Mouse (Mus musculus) heart, embryonic 16.5 days (tissue): ENCODE measurements at regions not wholly inside any gene's neighbourhood (a gene's known extent, or its start where the extent isn't known, plus 50 kb on each side); places are given as distances from the start of the nearest gene placed in this dataset.

Experiments used
- ATAC-seq: fragments of 200-750 bp; cut with Nextera tagmentation; replicated peaks from 2 replicates; pipeline ENCODE4 v1.8.0; 2017; ENCODE audit warnings: moderate number of reproducible peaks; ENCODE audit not compliant: insufficient read depth, low FRiP score; ENCODE audit errors: extremely low read depth
- H3K27ac ChIP-seq: fragments of 300-500 bp; sonication (generic); 2 replicates; pipeline ENCODE4 v1.5.1; 2014; ENCODE audit warnings: mild to moderate bottlenecking, low read length, control low read depth, moderate library complexity
- H3K27me3 ChIP-seq: fragments of 300-500 bp; sonication (generic); 2 replicates; pipeline ENCODE4 v1.6.1; 2014; ENCODE audit warnings: low read length, mixed read lengths; ENCODE audit not compliant: control insufficient read depth, insufficient read depth
- H3K36me3 ChIP-seq: fragments of 300-500 bp; sonication (generic); 2 replicates; pipeline ENCODE4 v1.6.1; 2014; ENCODE audit not compliant: control insufficient read depth, insufficient read depth
- H3K4me1 ChIP-seq: fragments of 300-500 bp; sonication (generic); 2 replicates; pipeline ENCODE4 v1.6.1; 2014; ENCODE audit warnings: low read length, mixed read lengths; ENCODE audit not compliant: control insufficient read depth, insufficient read depth
- H3K4me2 ChIP-seq: fragments of 300-500 bp; sonication (generic); 2 replicates; pipeline ENCODE4 v1.6.1; 2014; ENCODE audit warnings: low read depth, mild to moderate bottlenecking, control low read depth, low read length
- H3K4me3 ChIP-seq: fragments of 300-500 bp; sonication (generic); 2 replicates; pipeline ENCODE4 v1.5.1; 2014; ENCODE audit warnings: mild to moderate bottlenecking, control low read depth, low read length
- H3K9ac ChIP-seq: fragments of 300-500 bp; sonication (generic); 2 replicates; pipeline ENCODE4 v1.6.1; 2014; ENCODE audit warnings: low read length, control low read depth
- H3K9me3 ChIP-seq: fragments of 300-500 bp; sonication (generic); replicated peaks from 2 replicates; pipeline ENCODE4 v1.6.1; 2016; ENCODE audit warnings: low read length; ENCODE audit not compliant: control insufficient read depth
- WGBS: fragments of 180-500 bp; shearing (Covaris S2); extraction: QIAGEN DNeasy Blood & Tissue Kit; methylation state at CpG from one replicate; pipeline ENCODE4 v1.1.7; 2014; 5-methylcytosine and 5-hydroxymethylcytosine counted together

DNA sequence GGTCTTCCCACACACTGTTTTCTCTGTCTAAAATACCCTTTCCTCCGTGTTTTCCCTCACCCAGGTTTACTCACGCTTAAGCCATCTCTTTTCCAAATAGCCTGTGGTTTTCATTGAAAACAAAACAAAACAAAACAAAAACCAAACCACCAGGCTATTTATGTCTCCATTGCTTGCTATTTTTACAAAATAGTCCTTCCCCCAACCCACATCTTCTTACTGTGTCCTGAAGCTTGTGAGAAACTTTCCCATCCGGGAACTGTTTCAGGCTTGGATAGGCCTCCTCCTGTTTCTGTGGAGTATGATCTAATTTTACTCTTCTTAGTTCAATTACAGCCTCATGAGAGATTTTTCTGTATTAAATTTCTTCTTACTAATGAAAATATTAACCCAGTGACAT, 486.2 kb upstream of the Nr5a2 start:
- H3K4me3 ChIP-seq = no peak overlapping the region
- H3K9ac ChIP-seq = no peak overlapping the region
- no peak overlapping the region for H3K4me2 ChIP-seq
- no peak overlapping the region for H3K27ac ChIP-seq
- no peaks in the 10 kb centered on the region for H3K4me1 ChIP-seq
- 54% methylated on average over 3 of the region's 3 CpGs for WGBS
- H3K9me3 ChIP-seq = no peaks in the 10 kb centered on the region
- no peak for ATAC-seq
- H3K36me3 ChIP-seq = no peaks in the 10 kb centered on the region
- H3K27me3 ChIP-seq = no peaks in the 10 kb centered on the region

DNA sequence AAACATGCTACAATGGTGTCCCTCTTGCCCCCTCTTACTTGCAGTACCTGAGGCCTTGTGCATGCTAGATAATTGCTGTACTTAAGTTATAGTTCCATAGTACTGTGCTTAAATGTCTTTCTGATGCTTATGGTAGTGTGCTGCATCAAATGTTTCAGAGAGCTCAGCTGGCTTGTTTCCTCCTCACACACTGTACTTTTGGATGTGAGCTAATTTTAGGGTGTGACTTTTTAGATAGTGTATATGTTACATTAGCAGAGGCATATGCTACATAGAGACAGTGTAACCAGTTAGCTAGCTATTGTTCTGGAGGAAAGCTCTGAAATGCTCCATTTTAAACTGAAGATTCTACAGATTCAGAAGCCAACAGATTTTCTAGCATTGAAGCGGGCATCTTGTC, 467.9 kb upstream of the Nr5a2 start:
- Histone ChIP-seq H3K36me3 (no peaks in the 10 kb centered on the region), H3K9ac (no peak overlapping the region), H3K9me3 (no peaks in the 10 kb centered on the region), H3K27ac (no peak overlapping the region), H3K4me2 (no peak overlapping the region), H3K4me1 (peaks cover 7% of the 10 kb centered on the region), H3K27me3 (no peaks in the 10 kb centered on the region), H3K4me3 (no peak overlapping the region)
- ATAC-seq = no peak
- 93% methylated on average over 1 of the region's 1 CpGs for WGBS

DNA sequence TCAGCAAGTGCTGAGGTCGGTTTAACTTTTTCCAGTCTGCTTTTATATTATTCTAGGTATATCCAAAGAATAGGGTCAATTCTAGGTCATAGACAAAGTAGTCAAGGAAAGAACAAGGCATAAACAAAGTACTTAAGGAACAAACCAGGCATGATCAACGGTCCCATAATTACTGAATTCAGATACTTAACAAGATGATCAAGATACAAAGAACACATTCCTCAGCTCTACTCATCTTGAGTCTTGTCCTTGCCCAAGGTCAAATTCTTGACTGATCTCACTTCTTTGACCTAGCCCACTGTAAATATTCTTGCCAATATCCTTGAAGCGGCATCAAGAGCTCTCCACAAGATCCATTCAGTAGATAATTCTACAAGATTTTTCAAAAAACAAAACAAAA, 458.1 kb upstream of the Nr5a2 start:
- Histone ChIP-seq H3K4me2 (no peak overlapping the region), H3K27ac (no peak overlapping the region), H3K27me3 (no peaks in the 10 kb centered on the region), H3K9ac (no peak overlapping the region), H3K36me3 (no peaks in the 10 kb centered on the region), H3K4me1 (no peaks in the 10 kb centered on the region), H3K9me3 (no peaks in the 10 kb centered on the region), H3K4me3 (no peak overlapping the region)
- no peak for ATAC-seq
- WGBS = 77% methylated on average over 3 of the region's 3 CpGs

DNA sequence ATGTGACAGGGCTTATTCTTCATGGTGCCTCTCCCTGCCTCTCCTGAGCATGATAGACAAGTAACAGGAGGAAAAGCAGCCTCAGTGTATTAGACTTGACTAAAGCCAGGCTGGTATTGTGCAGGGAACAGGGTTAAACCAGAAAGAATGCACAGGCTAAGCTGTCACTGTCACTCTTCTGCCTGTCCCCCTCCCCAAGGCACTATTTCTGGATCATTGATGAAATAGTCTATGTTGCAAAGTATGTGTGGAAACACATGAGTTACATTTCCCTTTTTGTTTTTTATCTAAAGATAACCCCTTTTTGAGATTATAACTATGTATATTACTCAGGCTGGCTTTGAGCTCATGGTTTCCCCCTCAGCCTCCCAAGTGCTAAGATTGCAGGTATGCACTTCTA, 436.5 kb upstream of the Nr5a2 start:
- H3K4me2 ChIP-seq = no peak overlapping the region
- no peak for ATAC-seq

DNA sequence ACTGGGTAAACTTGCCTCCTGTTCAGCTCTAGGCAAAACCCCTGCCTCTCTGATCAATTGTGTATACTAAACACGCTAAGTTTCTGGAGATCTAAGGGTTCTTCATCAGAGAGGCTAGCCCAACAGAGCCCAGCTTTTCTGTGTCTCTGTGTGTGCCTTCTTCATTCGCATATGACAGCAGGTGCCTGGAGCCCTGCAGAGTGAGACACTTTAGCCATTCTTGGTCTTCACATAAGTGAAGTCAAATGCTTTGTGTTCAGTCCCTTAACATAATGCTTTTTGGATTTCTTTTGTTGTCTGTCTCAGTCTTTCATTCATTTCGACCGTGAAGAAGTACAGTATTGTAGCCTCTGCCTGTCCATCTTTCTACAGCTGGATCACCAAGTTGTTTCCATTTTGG, 427.3 kb upstream of the Nr5a2 start:
- 77% methylated on average over 4 of the region's 4 CpGs for WGBS
- Histone ChIP-seq H3K4me1 (no peaks in the 10 kb centered on the region), H3K36me3 (no peaks in the 10 kb centered on the region), H3K9me3 (no peaks in the 10 kb centered on the region), H3K27ac (no peak overlapping the region), H3K4me2 (no peak overlapping the region), H3K4me3 (no peak overlapping the region), H3K27me3 (no peaks in the 10 kb centered on the region), H3K9ac (no peak overlapping the region)
- ATAC-seq = no peak

More for the DNA sequence above, 436.5 kb upstream of the Nr5a2 start:
- no peak overlapping the region for H3K4me3 ChIP-seq
- H3K9ac ChIP-seq = no peak overlapping the region
- H3K9me3 ChIP-seq = no peaks in the 10 kb centered on the region
- H3K4me1 ChIP-seq = no peaks in the 10 kb centered on the region
- no peaks in the 10 kb centered on the region for H3K36me3 ChIP-seq
- H3K27ac ChIP-seq = no peak overlapping the region
- H3K27me3 ChIP-seq = no peaks in the 10 kb centered on the region

DNA sequence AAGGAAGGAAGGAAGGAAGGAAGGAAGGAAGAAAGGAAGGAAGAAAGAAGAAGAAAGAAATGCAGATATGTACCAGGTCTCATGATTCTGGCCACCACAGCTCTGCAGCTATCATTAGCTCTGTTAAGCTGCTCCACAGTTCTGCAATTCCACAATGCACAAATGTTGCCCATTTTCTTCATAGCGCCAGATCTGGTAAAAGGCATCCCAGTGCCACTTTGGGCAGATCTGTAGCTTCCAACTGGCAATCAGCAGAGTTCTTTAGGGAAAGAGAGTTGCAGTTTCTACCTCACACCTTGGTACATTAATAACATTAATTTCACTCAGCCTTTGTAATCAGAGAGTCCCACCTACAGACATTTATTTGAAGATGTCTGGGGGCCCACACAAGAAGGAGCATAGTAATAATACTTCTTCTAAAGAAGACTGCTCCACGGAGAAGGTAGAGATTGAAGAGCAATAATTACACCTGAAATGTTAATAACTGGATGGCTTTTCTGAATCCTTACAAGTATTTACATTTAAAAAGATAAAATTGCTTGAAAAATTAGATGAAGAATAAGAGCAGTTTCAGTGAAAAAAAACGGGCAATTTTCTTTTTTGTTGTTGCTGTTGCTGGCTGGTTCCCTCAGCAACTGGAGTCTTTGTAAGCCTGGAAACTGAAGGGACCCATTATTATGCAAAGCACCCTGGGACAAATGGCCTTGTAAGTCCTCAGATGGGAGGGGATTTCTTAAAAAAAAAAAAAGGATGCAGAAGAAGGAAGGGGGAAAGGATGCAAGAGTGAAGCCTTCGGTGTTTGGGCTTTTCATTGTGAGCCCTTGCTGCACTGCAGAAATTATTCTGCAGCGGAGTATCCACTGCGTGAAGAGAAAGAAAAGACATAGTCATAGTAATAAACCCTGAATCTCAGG, 418.1 kb upstream of the Nr5a2 start:
- ATAC-seq = no peak
- H3K9me3 ChIP-seq = no peaks in the 10 kb centered on the region
- H3K9ac ChIP-seq = no peak overlapping the region
- no peak overlapping the region for H3K4me3 ChIP-seq
- no peaks in the 10 kb centered on the region for H3K4me1 ChIP-seq
- no peak overlapping the region for H3K27ac ChIP-seq
- H3K27me3 ChIP-seq = no peaks in the 10 kb centered on the region
- H3K4me2 ChIP-seq = no peak overlapping the region
- H3K36me3 ChIP-seq = no peaks in the 10 kb centered on the region
- WGBS = 37% methylated on average over 6 of the region's 6 CpGs

DNA sequence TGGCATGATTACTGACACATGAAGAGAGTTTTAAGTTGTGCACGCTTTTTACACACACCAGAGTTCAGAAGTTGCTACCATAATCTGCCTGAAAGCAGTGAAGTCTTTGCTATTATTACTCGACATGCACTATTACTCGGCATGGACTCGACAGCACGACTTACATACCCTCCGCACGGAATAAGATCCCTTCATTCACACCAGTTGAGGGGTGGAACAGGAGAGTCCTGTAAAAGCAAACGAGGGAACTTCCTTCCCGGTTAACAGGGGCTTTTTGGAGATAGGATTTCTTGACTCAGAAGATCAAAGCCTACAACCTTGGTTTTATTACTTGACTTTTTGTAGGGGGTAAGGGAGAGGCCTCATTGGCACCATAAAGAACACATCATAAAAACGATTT, 416.4 kb upstream of the Nr5a2 start:
- H3K36me3 ChIP-seq = no peaks in the 10 kb centered on the region
- no peaks in the 10 kb centered on the region for H3K4me1 ChIP-seq
- WGBS = 67% methylated on average over 10 of the region's 10 CpGs
- no peaks in the 10 kb centered on the region for H3K9me3 ChIP-seq
- H3K4me3 ChIP-seq = no peak overlapping the region
- no peak overlapping the region for H3K9ac ChIP-seq
- no peak overlapping the region for H3K4me2 ChIP-seq
- no peak overlapping the region for H3K27ac ChIP-seq
- no peak for ATAC-seq
- no peaks in the 10 kb centered on the region for H3K27me3 ChIP-seq

DNA sequence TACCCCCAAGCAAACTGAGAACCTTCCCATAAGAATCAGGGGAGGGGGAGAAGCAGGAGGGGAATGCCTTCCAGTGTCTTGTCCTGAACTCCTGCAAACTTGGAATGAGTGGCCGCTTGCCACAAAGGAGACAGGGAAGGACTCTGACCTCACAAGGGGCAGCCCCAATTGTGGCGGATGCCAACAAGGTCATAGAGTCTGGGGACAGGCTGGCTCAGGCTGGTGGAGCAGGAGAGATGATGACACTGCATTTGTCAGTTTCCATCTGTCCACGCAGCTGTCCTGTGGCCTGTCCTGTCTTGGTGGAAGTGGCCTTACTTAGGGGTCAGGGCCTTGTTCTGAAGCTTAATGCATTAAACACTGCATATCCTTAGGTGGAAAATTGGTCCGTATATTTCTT, 414.4 kb upstream of the Nr5a2 start:
- Histone ChIP-seq H3K27me3 (no peaks in the 10 kb centered on the region), H3K9me3 (no peaks in the 10 kb centered on the region), H3K27ac (no peak overlapping the region), H3K4me1 (no peaks in the 10 kb centered on the region), H3K36me3 (no peaks in the 10 kb centered on the region), H3K4me3 (no peak overlapping the region), H3K4me2 (no peak overlapping the region), H3K9ac (no peak overlapping the region)
- WGBS = 71% methylated on average over 4 of the region's 4 CpGs
- ATAC-seq = no peak

DNA sequence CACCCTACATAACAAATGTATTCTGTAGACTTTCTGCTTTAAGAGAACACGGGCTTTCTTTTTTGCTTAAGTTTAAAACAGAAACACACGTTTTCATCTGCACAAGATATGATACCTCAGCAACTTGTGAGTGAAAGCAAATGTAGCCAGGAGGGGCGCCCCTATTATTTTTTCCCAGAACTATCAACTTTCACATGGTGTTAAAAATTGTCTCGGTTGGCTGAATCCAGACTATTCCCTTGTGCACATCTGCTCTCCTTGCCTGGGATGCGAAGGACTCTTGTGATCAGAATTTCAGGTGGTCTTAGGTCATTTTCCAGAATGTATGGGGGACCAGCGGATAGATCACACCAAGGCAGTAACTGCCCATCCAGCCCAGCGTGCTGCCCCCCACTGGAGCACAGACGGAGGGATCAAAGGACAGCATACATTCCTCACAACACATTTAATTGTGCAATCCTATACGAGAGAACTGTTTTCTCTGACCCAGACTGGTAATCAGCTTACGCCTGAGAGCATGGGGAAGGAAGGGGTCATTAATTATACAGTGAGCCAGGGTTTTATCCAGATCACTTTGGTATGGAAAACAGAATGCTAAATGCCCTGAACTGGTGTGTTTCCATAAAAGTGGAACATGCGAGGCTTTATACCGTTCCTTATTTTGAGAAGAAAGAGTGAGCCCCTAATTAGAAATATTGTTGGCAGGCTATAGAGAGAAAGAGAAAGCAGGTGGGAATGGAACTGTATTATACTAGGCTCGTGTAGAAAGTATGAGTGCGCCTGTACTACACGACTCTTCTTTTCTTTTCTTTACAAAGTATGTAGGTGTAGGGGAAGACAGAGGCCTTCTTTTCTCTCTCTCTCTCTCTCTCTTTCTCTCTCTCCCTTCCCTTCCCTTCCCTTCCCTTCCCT, 413.5 kb upstream of the Nr5a2 start:
- Histone ChIP-seq H3K4me3 (no peak overlapping the region), H3K36me3 (no peaks in the 10 kb centered on the region), H3K9ac (no peak overlapping the region), H3K9me3 (no peaks in the 10 kb centered on the region), H3K4me2 (no peak overlapping the region), H3K27ac (no peak overlapping the region), H3K27me3 (no peaks in the 10 kb centered on the region), H3K4me1 (no peaks in the 10 kb centered on the region)
- no peak for ATAC-seq
- WGBS = 76% methylated on average over 15 of the region's 15 CpGs
